Mouse (Mus musculus): Measurements from ENCODE around the gene Cisd1.

GRCm38 (mm10) chr10:71343130-71343529 lies 1.6 kb downstream of the Cisd1 start:
- TF ChIP-seq CTCF (IDR thresholded peaks at IDR 0.05; ENCODE audit: control insufficient read depth, insufficient read depth, low read length) = no peak
- TF ChIP-seq POLR2A (IDR thresholded peaks at IDR 0.05; ENCODE audit: borderline replicate concordance, control insufficient read depth, low read depth, low read length) = no peak

Measured in bone marrow, adult 2 months (tissue).